Mouse (Mus musculus) bone marrow, adult 2 months (tissue): Measurements from ENCODE around the gene Prr13.

Source experiments
- CTCF ChIP-seq: fragments of 200-500 bp; IDR thresholded peaks from 2 replicates; pipeline ENCODE4 v1.5.1; 2011; ENCODE audit warnings: low read length, control low read depth; ENCODE audit not compliant: control insufficient read depth, insufficient read depth
- POLR2A ChIP-seq: fragments of 200-500 bp; IDR thresholded peaks from 2 replicates; pipeline ENCODE4 v1.6.1; 2011; ENCODE audit warnings: low read depth, mild to moderate bottlenecking, control low read depth, low read length, borderline replicate concordance; ENCODE audit not compliant: control insufficient read depth

- no peak for TF ChIP-seq CTCF
- TF ChIP-seq POLR2A: no peak
Observed at GRCm38 (mm10) chr15:102417524-102417923, 41.3 kb upstream of the Prr13 start.
